8 mouse cellular contexts compared by ENCODE assay signal in the genomic region with DNA sequence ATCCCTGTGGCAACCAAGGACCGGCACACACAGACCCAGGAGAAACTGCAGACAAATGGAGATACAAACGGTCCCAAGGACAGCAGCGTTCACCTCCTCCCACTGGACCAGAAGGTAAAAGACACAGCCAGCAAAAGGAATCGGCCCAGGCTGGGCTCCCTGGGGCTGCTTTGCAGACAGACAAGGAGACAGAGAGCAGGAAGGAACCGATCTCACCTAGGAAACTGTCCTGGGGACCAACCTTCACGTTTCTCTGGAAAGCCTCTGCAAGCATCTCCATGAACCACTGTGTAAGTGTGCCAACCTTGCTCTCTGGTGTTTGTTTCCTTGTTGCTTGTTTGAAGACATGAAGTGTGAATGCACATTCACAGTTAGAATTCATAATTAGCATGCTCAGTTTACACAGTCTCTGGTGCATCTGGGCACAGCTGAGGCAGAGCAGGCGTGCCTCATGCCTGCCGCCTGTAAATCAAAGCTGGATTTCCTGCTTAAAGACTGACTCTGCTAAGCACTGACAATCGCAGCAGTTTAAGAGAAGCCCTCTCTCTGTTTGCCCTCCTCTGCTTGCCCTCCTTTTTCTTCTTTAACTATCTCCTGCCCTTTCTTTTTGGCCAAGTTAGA. TPM values are rescaled to one million over a fixed set of nuclear protein-coding genes. Genes with fewer than 3 reads are reported as not detected.
A peak's percentile ranks its signal among the peaks of the same experiment; 100 is the strongest.
DNase-seq lines count a peak whose midpoint lies in the region; ATAC-seq lines count a peak whose summit lies in the region.

No protein-coding gene starts in this region.

- peaks cover 32% of the 10 kb centered on the region for H3K4me1 ChIP-seq in lung, embryonic 15.5 days
- peaks cover 35% of the 10 kb centered on the region for H3K4me1 ChIP-seq in forebrain, embryonic 15.5 days
- peaks cover 22% of the 10 kb centered on the region; the same call in 1 of the 2 replicates for H3K4me1 ChIP-seq in neural tube, embryonic 12.5 days

- H3K36me3 ChIP-seq in lung, embryonic 15.5 days, result no peaks in the 10 kb centered on the region
- no peaks in the 10 kb centered on the region for H3K36me3 ChIP-seq in forebrain, embryonic 15.5 days
- H3K36me3 ChIP-seq in neural tube, embryonic 12.5 days, result no peaks in the 10 kb centered on the region

- H3K9me3 ChIP-seq in lung, embryonic 15.5 days, result no peaks in the 10 kb centered on the region
- no peaks in the 10 kb centered on the region for H3K9me3 ChIP-seq in forebrain, embryonic 15.5 days
- no peaks in the 10 kb centered on the region for H3K9me3 ChIP-seq in neural tube, embryonic 12.5 days

- H3K27me3 ChIP-seq in lung, embryonic 15.5 days, result no peaks in the 10 kb centered on the region
- H3K27me3 ChIP-seq in forebrain, embryonic 15.5 days, result no peaks in the 10 kb centered on the region
- H3K27me3 ChIP-seq in neural tube, embryonic 12.5 days (replicated peaks), result no peaks in the 10 kb centered on the region

- DNase-seq in lung, adult 18-20 months, result no peak
- DNase-seq in kidney, postnatal 4 days, result peak; percentile 39 to 47
- no peak for DNase-seq in ovary, adult 18-20 months (ENCODE audit: low spot score)
- DNase-seq in testis, postnatal 14 days (ENCODE audit: low spot score), result no peak
- no peak for DNase-seq in spleen, postnatal 4 days (ENCODE audit: low spot score in 2 of 2)

- H3K4me3 ChIP-seq in lung, embryonic 15.5 days, result peak overlapping the region; percentile 45
- peak overlapping the region; percentile 36 for H3K4me3 ChIP-seq in forebrain, embryonic 15.5 days
- peak overlapping the region; percentile 21 for H3K4me3 ChIP-seq in neural tube, embryonic 12.5 days

- peak overlapping the region; percentile 69 for H3K27ac ChIP-seq in lung, embryonic 15.5 days
- peak overlapping the region; percentile 69 for H3K27ac ChIP-seq in forebrain, embryonic 15.5 days (replicated peaks)
- H3K27ac ChIP-seq in neural tube, embryonic 12.5 days, result no peak overlapping the region

- H3K4me2 ChIP-seq in lung, embryonic 15.5 days, result peak overlapping the region; percentile 66
- peak overlapping the region; percentile 48 for H3K4me2 ChIP-seq in forebrain, embryonic 15.5 days (replicated peaks)
- H3K4me2 ChIP-seq in neural tube, embryonic 12.5 days (replicated peaks), result peak overlapping the region; percentile 56

- WGBS in lung, embryonic 15.5 days, result 2% methylated on average over 9 of the region's 9 CpGs
- 4% methylated on average over 9 of the region's 9 CpGs for WGBS in forebrain, embryonic 15.5 days
- 7% methylated on average over 9 of the region's 9 CpGs for WGBS in neural tube, embryonic 12.5 days

- H3K9ac ChIP-seq in lung, embryonic 15.5 days, result peak overlapping the region; percentile 59
- peak overlapping the region; percentile 41; the same call in 1 of the 2 replicates for H3K9ac ChIP-seq in forebrain, embryonic 15.5 days (replicated peaks)
- peak overlapping the region; percentile 33 for H3K9ac ChIP-seq in neural tube, embryonic 12.5 days

- 0 out of 2 replicates have a peak, but pooled peaks have one; percentile 13 for ATAC-seq in lung, embryonic 15.5 days (ENCODE audit: borderline replicate concordance, extremely low read depth, low FRiP score, low TSS enrichment)
- ATAC-seq in forebrain, embryonic 15.5 days (replicated peaks), result peak; percentile 62
- ATAC-seq in neural tube, embryonic 12.5 days (ENCODE audit: low FRiP score, low read depth), result peak; percentile 69

RNA-seq across cellular contexts. Expression of a gene that starts 1.0 kb away (rescaled TPM):
- polyA plus RNA-seq in lung, embryonic 15.5 days (2015; fragmentation: Nextera tagmentation; extraction: Ambion mirVana), result 73.1 and 73.5 TPM in 2 replicates
- 26.3 and 26.5 TPM in 2 replicates for polyA plus RNA-seq in forebrain, embryonic 15.5 days (2015; fragmentation: Nextera tagmentation; extraction: Ambion mirVana)
- 18.2 and 21.7 TPM in 2 replicates for polyA plus RNA-seq in neural tube, embryonic 12.5 days (2016; fragmentation: Nextera tagmentation; extraction: Ambion mirVana)

Comparison
In these comparisons a context has a peak if more than half of its experiments do, and no peak if none do; other contexts are left out.
1. ATAC-seq: peak in every context shown above with its lines; median percentile 69 in neural tube, embryonic 12.5 days; 62 in forebrain, embryonic 15.5 days; 13 in lung, embryonic 15.5 days.
2. DNase-seq: peak in kidney, postnatal 4 days (2 of 2); none in lung, adult 18-20 months (0 of 2), ovary, adult 18-20 months (single experiment), testis, postnatal 14 days (single experiment) and spleen, postnatal 4 days (0 of 2).
3. Peak in every context shown above with its lines, with median percentiles within 50 percentile points of each other: H3K4me2 ChIP-seq, H3K4me3 ChIP-seq and H3K9ac ChIP-seq.